Mouse (Mus musculus) left cerebral cortex, adult 2 months (tissue): ENCODE measurements around the gene Fstl3. TPM values are rescaled to one million over a fixed set of nuclear protein-coding genes. Genes with fewer than 3 reads are reported as not detected.

ENCODE experiments used
- DNase-seq, 2 experiments: peaks; one replicate each; pipeline ENCODE4 v3.0.0; 2021 to 2022; ENCODE audit warnings: low spot score in 2 of 2, mixed read lengths in 1 of 2; ENCODE audit errors: extremely low spot score in 1 of 2
- H3K27ac ChIP-seq: fragments of 200-600 bp; 2 replicates; pipeline ENCODE4 v1.8.1; 2022
- H3K4me3 ChIP-seq: fragments of 200-600 bp; 2 replicates; pipeline ENCODE4 v1.8.1; 2022
- CTCF ChIP-seq: fragments of 200-600 bp; IDR thresholded peaks from 2 replicates; pipeline ENCODE4 v1.8.1; 2022; ENCODE audit warnings: antibody characterized with exemption, mild to moderate bottlenecking, moderate library complexity
- intact Hi-C: fragments of 180-260 bp; cut with DNase I; formaldehyde crosslinking; loops from one replicate; pipeline ENCODE4 v1.15.1; 2025
- total RNA-seq, 2 experiments: library from RNA; stranded (reverse); gene quantifications; 2 replicates each; pipeline ENCODE4 v1.2.3; 2021

Fstl3 gene
- total RNA-seq, 2 experiments from 2014 or later = 2.5 to 2.6 TPM

GRCm38 (mm10) chr10:79821731-79822130, 44.7 kb downstream of the Fstl3 start:
- DNase-seq = no peak
- TF ChIP-seq CTCF = no peak
- Histone ChIP-seq H3K27ac (no peak overlapping the region), H3K4me3 (no peak overlapping the region)
- intact Hi-C loops = no loop called here

- TF ChIP-seq CTCF = no peak
- Histone ChIP-seq H3K27ac (no peak overlapping the region), H3K4me3 (no peak overlapping the region)
- DNase-seq = no peak
- intact Hi-C loops = no loop called here
Observed at GRCm38 (mm10) chr10:79822372-79822771, 45.3 kb downstream of the Fstl3 start.

DNA sequence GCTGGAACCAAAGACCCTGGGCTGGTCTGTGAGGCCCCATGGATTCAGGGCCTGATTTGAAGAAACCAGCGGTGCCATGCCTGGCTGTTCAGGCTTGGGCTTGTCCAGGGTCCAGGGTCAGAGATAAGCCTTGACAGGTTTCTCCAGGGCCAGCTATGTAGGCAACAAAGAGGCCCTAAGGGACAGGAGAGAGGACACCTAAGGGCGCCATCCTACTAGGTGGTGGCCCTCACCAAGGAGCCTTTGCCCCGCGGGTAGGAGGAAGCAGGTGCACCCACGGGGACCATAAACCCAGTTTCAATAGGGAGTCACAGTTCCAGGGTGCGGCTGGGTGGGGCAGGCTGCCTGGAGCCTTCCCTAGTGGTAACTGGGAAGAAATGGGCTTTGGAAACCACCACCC, 45.9 kb downstream of the Fstl3 start:
- intact Hi-C loops = no loop called here
- Histone ChIP-seq H3K27ac (no peak overlapping the region), H3K4me3 (no peak overlapping the region)
- TF ChIP-seq CTCF = no peak
- DNase-seq = no peak

GRCm38 (mm10) chr10:79824413-79824812, 47.3 kb downstream of the Fstl3 start:
- intact Hi-C loops = no loop called here
- no peak for DNase-seq
- no peak overlapping the region for H3K4me3 ChIP-seq
- no peak for TF ChIP-seq CTCF
- H3K27ac ChIP-seq = no peak overlapping the region

- no peak for DNase-seq
- H3K4me3 ChIP-seq = no peak overlapping the region
- intact Hi-C loops = loop anchor here (5.0 kb wide), 1 partner anchor 51 kb away; no protein-coding TSS in a partner anchor
- TF ChIP-seq CTCF = no peak
- H3K27ac ChIP-seq = no peak overlapping the region
Observed at GRCm38 (mm10) chr10:79831583-79831982, 54.5 kb downstream of the Fstl3 start.

Other genes starting within 250 kb of the Fstl3 start
- 1 to 10 TPM; 2.2 to 3.4 TPM for gene Plpp2, start 243.5 kb upstream of the Fstl3 start, total RNA-seq
- gene Mier2, start 222.1 kb upstream of the Fstl3 start, total RNA-seq = 10 to 100 TPM; 51.2 to 54.9 TPM
- gene Theg, start 189.9 kb upstream of the Fstl3 start, total RNA-seq = 1 to 10 TPM in 1 of 2 experiments, under 1 TPM in 1; 0.87 to 1.4 TPM
- 10 to 100 TPM; 16.8 to 17.1 TPM for gene C2cd4c, start 163.2 kb upstream of the Fstl3 start, total RNA-seq
- gene Shc2, start 139.4 kb upstream of the Fstl3 start, total RNA-seq = 10 to 100 TPM; 47.8 to 48.1 TPM
- under 1 TPM in 1 of 2 experiments, not detected in 1; 0.27 TPM for gene Odf3l2, start 131.5 kb upstream of the Fstl3 start, total RNA-seq
- not detected for gene Madcam1, start 112.7 kb upstream of the Fstl3 start, total RNA-seq
- 10 to 100 TPM; 79.3 to 80.6 TPM for gene Tpgs1, start 107.9 kb upstream of the Fstl3 start, total RNA-seq
- 10 to 100 TPM; 80.7 to 84.8 TPM for gene Cdc34, start 95.1 kb upstream of the Fstl3 start, total RNA-seq
- 1 to 10 TPM; 2.1 to 4.0 TPM for gene Gzmm, start 88.3 kb upstream of the Fstl3 start, total RNA-seq
- gene Bsg, start 72.8 kb upstream of the Fstl3 start, total RNA-seq = 100 to 1,000 TPM; 539 to 573 TPM
- gene Hcn2, start 60.6 kb upstream of the Fstl3 start, total RNA-seq = 100 to 1,000 TPM; 129 to 142 TPM
- 10 to 100 TPM; 45.1 to 51.6 TPM for gene Polrmt, start 30.7 kb upstream of the Fstl3 start, total RNA-seq
- 1 to 10 TPM; 4.5 to 4.8 TPM for gene Fgf22, start 22.2 kb upstream of the Fstl3 start, total RNA-seq
- gene Rnf126, start 10.3 kb upstream of the Fstl3 start, total RNA-seq = 10 to 100 TPM; 93.3 to 97.5 TPM
- gene Prss57, start 13.7 kb downstream of the Fstl3 start, total RNA-seq = under 1 TPM; 0.58 to 0.75 TPM
- gene Palm, start 16.3 kb downstream of the Fstl3 start, total RNA-seq = 100 to 1,000 TPM; 293 to 312 TPM
- under 1 TPM; 0.59 to 0.89 TPM for gene Misp, start 43.7 kb downstream of the Fstl3 start, total RNA-seq
- gene Ptbp1, start 77.2 kb downstream of the Fstl3 start, total RNA-seq = 10 to 100 TPM; 55.5 to 61.7 TPM
- 1 to 10 TPM; 1.7 to 2.6 TPM for gene Prtn3, start 97.2 kb downstream of the Fstl3 start, total RNA-seq
- 10 to 100 TPM; 51.8 to 63.0 TPM for gene Plppr3, start 97.4 kb downstream of the Fstl3 start, total RNA-seq
- gene Elane, start 109.0 kb downstream of the Fstl3 start, total RNA-seq = not detected
- gene Cfd, start 113.6 kb downstream of the Fstl3 start, total RNA-seq = not detected
- gene Med16, start 131.7 kb downstream of the Fstl3 start, total RNA-seq = 10 to 100 TPM; 55.3 to 55.5 TPM
- gene Gm26602, start 133.6 kb downstream of the Fstl3 start, total RNA-seq = not detected
- gene Kiss1r, start 139.7 kb downstream of the Fstl3 start, total RNA-seq = 1 to 10 TPM; 6.6 to 9.1 TPM
- 100 to 1,000 TPM; 318 to 346 TPM for gene R3hdm4, start 143.9 kb downstream of the Fstl3 start, total RNA-seq
- 1 to 10 TPM; 5.7 to 10.0 TPM for gene Arid3a, start 149.8 kb downstream of the Fstl3 start, total RNA-seq
- 10 to 100 TPM; 45.4 to 49.4 TPM for gene Wdr18, start 182.9 kb downstream of the Fstl3 start, total RNA-seq
- gene Grin3b, start 193.4 kb downstream of the Fstl3 start, total RNA-seq = under 1 TPM; 0.14 to 0.20 TPM
- gene Tmem259, start 207.1 kb downstream of the Fstl3 start, total RNA-seq = 100 to 1,000 TPM; 122 to 126 TPM
- gene Cnn2, start 211.3 kb downstream of the Fstl3 start, total RNA-seq = 1 to 10 TPM; 5.6 to 8.0 TPM
- gene Abca7, start 219.2 kb downstream of the Fstl3 start, total RNA-seq = 10 to 100 TPM; 13.5 to 13.8 TPM
- 1 to 10 TPM; 3.5 TPM for gene Arhgap45, start 239.4 kb downstream of the Fstl3 start, total RNA-seq